Mouse (Mus musculus): ENCODE results near the gene Gm45062.

- TF ChIP-seq SMC3 (IDR thresholded peaks at IDR 0.05; ENCODE audit: low read depth, low read length) (no peak), ZKSCAN1 (IDR thresholded peaks at IDR 0.05; ENCODE audit: low read depth, low read length) (no peak), CTCF (IDR thresholded peaks at IDR 0.05 in 2 of 3, conservative IDR thresholded peaks at IDR 0.05 in 1 of 3; ENCODE audit: control insufficient read depth in 1 of 3, insufficient read depth in 1 of 3, low read depth in 2 of 3, low read length in 3 of 3, poor library complexity in 1 of 3, severe bottlenecking in 1 of 3) (no peak), POLR2A (IDR thresholded peaks at IDR 0.05; ENCODE audit: control insufficient read depth in 1 of 2, insufficient read depth in 1 of 2, low read depth in 1 of 2, low read length in 2 of 2, poor library complexity in 1 of 2) (no peak), MYB (IDR thresholded peaks at IDR 0.05; ENCODE audit: low read depth, low read length) (no peak), POLR2AphosphoS2 (IDR thresholded peaks at IDR 0.05; ENCODE audit: low read length) (no peak), TAL1 (IDR thresholded peaks at IDR 0.05; ENCODE audit: low read length) (no peak), MEF2A (IDR thresholded peaks at IDR 0.05; ENCODE audit: extremely low read depth, insufficient replicate concordance, low read depth, low read length, poor library complexity, severe bottlenecking) (no peak), MAFK (IDR thresholded peaks at IDR 0.05; ENCODE audit: borderline replicate concordance, low read depth, low read length) (peak; percentile 28; the same call in 1 of the 2 replicates), ZNF384 (IDR thresholded peaks at IDR 0.05; ENCODE audit: low read depth, low read length) (no peak), KAT2A (conservative IDR thresholded peaks at IDR 0.05; ENCODE audit: low read depth, low read length) (no peak), ZMIZ1 (IDR thresholded peaks at IDR 0.05; ENCODE audit: low read depth, low read length) (no peak), GABPA (IDR thresholded peaks at IDR 0.05; ENCODE audit: low read depth, low read length) (no peak)
Observed at GRCm38 (mm10) chr6:8489938-8490585, 230.8 kb downstream of the Gm45062 start.
